Mouse (Mus musculus): ENCODE results near the gene Dmkn.

Gene Dmkn

GRCm38 (mm10) chr7:30761769-30762352 is 1.7 kb upstream of the Dmkn start:
- ATAC-seq (ENCODE audit: low TSS enrichment) = no peak

DNA sequence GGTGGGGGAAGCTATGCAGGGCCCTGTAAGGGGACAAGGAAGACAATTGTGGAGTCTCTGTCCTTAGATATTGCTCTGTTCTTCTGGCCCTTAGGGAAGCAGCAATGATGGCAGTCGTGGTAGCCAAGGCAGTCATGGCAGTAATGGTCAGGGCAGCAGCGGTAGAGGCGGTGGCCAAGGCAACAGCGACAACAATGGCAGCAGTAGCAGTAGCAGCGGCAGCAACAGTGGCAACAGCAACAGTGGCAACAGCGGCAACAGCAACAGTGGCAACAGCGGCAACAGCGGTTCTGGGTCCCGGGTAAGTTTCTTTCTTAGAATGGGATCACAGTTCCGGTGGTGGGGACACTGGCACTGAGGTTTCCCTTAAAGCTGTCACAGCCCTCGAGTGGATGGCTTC is 1.6 kb downstream of the Dmkn start:
- ATAC-seq (ENCODE audit: low TSS enrichment) = no peak

DNA sequence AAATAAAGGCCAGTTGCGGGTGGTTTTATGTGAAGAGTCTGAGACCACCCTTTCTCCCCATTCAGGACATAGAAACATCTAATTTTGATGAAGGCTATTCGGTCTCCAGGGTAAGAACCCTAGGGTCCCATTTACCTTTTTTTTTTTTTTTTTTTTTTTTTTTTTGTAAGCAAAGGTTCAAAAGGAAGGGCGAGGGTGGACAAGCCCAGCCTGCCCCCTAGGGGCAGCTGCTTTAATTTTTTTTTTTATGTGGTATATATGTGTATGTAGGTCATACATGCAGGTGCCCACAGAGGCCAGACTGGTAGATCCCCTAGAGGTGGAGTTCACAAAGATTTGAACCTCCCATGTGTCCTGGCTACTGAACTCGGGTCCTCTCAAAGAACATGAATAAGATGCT is 2.9 kb downstream of the Dmkn start:
- ATAC-seq (ENCODE audit: low TSS enrichment) = no peak

GRCm38 (mm10) chr7:30769236-30769635 is 5.7 kb downstream of the Dmkn start:
- ATAC-seq (ENCODE audit: low TSS enrichment) = no peak

DNA sequence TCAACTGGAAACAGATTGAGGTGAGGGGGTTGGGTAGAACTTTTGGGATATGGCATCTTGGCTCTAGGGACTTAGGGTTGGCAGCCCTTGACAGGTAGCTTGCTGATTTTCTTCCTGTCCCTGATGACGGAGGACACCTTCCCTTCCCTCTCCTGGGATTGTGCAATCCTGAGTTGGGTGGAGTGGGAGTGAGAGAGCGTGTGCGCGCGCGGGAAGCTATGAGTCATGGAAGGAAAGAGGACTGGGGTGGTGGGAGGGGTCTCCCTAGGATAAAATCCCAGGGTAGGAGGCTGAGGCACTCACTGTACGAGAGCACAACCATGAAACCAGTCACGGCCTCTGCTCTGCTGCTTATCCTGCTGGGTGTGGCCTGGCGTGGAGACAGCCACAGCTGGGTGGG is 12.5 kb downstream of the Dmkn start:
- no peak; the same call in 1 of the 2 replicates for ATAC-seq (ENCODE audit: low TSS enrichment)

GRCm38 (mm10) chr7:30777081-30777579 is 13.6 kb downstream of the Dmkn start:
- ATAC-seq (ENCODE audit: low TSS enrichment) = no peak

DNA sequence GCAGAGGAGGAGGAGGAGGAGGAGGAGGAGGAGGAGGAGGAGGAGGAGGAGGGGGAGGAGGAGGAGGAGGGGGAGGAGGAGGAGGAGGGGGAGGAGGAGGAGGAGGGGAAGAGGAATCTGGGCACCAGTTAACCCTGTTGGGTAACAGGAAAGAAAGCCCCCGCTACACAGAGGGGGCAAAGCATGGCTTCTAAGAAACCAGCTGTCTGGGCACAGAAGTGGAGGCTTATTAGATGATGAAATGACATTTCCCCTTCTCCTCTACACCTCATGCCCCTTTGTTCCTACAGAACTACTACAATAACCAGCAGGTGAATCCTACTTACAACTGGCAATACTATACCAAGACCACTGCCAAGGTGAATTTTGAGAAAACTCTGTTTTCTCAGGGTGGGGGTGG is 14.4 kb downstream of the Dmkn start:
- no peak for ATAC-seq (ENCODE audit: low TSS enrichment)

DNA sequence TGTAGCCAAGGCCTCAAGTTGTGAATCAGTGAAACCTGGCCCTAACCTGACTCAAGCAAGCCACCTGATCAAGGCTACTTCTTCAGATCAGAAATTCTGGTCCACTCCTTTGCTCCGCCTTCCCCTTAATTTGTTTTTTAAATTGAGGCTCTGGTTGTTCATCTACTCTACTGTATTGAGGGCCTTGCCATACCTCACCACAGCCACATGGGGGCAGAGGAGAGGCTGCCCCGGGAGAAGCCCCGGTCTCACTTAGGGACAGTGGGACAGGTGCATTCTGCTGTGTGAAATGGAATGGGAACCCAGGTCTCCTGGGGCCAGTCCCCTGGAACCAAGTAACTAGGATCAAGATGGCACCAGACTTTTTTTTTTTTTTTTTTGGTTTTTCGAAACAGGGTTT is 18.2 kb downstream of the Dmkn start:
- ATAC-seq (ENCODE audit: low TSS enrichment) = no peak

GRCm38 (mm10) chr7:30782658-30783057 is 19.1 kb downstream of the Dmkn start:
- ATAC-seq (ENCODE audit: low TSS enrichment) = no peak

- ATAC-seq (ENCODE audit: low TSS enrichment) = no peak
Measured at GRCm38 (mm10) chr7:30785154-30785553, 21.6 kb downstream of the Dmkn start.

DNA sequence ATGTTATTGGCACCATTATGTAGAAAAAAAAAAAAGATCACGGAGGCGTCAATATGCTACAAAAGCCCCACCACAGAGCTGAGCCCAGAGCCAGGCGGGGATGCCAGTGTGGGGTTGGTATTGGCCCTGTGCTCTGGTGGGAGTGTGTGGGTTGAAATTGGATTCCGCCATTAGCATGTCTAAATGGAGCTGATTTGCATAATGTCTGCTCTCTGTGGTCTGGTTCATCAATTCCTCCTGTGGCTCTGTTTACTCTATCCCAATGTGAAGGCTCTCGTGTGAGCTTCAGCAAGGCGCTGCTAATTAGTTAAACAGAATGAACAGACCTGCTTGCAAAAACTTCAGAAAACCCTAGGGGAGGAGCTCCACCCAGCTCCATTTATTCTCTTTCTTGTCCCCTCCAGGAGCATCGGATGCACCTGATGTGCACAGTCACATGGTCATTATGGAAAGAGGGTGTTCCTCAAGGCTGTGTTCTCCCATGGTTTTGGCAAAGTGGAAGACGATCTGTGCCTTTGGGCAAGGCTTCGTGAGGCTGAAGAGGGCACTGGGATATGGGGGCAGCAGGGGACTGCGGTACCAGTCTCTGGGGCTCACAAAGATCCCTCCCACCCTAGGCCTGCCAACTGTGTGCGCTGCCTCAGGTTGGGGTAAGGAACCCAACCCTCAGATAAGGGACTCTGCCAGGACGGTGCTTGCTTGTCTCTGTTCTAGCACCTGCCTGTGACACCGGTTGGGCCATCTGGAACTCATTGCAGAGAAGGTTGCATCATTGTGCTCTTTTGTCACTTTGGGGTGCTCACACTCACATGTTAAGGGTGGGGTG is 22.4 kb downstream of the Dmkn start:
- no peak for ATAC-seq (ENCODE audit: low TSS enrichment)

DNA sequence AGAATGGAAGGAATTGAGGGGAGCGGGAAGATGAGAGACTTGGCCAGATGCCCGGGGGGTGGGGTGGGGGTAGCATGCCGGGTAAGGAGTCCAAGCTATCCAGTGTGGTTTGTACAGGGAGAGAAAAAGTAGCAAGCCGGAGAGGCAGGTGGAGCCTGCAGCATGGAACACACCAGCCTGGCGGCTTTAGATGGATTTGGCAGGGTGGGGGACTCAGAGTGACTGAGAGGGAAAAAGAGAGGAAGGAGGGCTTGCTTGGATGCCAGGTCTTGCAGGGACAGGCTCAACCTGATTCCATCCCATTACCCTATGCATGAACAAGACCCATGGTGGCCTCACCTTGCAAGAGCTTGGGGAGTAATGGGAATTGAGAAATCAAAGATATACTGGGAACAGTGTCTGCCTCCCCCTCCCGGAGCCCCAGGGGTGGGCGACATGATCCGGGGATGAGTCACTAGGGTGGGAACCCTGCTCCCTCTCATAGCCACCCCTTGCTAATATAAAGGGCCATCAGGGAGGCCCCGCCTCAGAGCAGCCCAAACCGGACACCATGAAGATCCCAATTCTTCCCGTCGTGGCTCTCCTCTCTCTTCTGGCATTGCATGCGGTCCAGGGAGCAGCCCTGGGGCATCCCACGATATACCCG is 23.9 kb downstream of the Dmkn start, which contains the start of gene Krtdap:
Krtdap (plus strand) TSS at position 520 of the 646 bp plus-strand sequence.
- no peak for ATAC-seq (ENCODE audit: low TSS enrichment)

- ATAC-seq (ENCODE audit: low TSS enrichment) = no peak
Measured at GRCm38 (mm10) chr7:30790141-30790540, 26.6 kb downstream of the Dmkn start.

DNA sequence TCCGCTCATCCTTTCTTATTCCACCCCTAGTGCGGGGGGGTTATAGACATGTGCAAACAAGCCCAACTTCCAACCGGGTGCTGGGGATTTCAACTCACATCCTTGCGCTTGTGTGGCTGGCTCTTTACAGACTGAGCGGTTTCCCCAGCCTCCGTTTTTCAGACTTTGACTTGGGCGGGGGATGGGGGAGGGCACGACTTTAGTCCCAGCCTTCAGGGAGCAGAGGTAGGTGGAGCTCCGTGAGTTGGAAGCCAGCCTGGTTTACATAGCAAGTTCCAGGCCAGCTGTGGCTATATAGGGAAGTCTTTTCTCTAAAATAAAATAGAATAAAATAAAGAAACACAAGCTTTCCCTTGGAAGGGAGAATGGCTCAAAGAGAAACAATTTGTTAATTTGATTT is 28.4 kb downstream of the Dmkn start:
- 0 out of 2 replicates have a peak, but pooled peaks have one; percentile 47 for ATAC-seq (ENCODE audit: low TSS enrichment)

DNA sequence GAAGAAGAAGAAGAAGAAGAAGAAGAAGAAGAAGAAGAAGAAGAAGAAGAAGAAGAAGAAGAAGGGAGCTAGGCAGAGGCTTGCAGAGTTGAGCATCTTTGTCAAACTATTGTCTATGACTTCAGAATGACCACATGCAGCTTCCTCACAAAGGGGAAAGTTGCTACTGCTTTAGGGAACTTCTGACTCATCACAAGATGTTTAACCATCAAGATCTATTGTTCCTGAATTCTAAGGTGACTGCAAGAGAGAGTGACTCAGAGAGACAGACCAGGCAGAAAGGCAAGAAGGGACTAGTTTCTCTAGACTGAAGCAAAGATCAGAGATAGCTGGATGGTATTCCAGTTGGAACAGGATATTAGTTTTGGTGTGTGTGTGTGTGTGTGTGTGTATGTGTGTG is 31.4 kb downstream of the Dmkn start:
- no peak for ATAC-seq (ENCODE audit: low TSS enrichment)

- ATAC-seq (ENCODE audit: low TSS enrichment) = peak; percentile 72; the same call in 1 of the 2 replicates
Measured at GRCm38 (mm10) chr7:30796790-30797189, 33.2 kb downstream of the Dmkn start.

- no peak for ATAC-seq (ENCODE audit: low TSS enrichment)
Measured at GRCm38 (mm10) chr7:30800653-30801052, 37.1 kb downstream of the Dmkn start.

GRCm38 (mm10) chr7:30803256-30803655 is 39.7 kb downstream of the Dmkn start:
- ATAC-seq (ENCODE audit: low TSS enrichment) = no peak

- ATAC-seq (ENCODE audit: low TSS enrichment) = peak; percentile 83; the same call in 1 of the 2 replicates
Measured at GRCm38 (mm10) chr7:30804026-30804715, 40.6 kb downstream of the Dmkn start.

- ATAC-seq (ENCODE audit: low TSS enrichment) = no peak
Measured at GRCm38 (mm10) chr7:30805924-30806323, 42.4 kb downstream of the Dmkn start.

DNA sequence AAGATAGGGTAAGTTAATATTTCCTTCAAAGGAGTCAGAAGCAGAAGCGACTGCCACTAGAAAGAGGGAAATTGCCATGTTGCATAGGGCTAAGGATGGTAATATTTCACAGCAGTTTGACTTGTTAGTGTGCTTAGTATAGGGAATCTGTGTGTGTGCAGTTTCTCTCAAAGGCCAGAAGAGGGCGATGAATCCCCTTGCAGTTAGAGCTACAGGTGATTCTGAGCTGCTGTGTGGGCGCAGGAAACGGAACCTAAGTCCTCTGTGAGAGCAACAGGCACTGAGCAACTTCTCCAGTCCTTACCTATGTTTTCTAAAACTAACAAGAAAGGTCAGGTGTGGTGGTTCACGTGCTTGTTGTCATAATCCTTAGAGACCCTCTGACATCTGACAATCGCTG is 46.8 kb downstream of the Dmkn start:
- ATAC-seq (ENCODE audit: low TSS enrichment) = no peak

- no peak for ATAC-seq (ENCODE audit: low TSS enrichment)
Measured at GRCm38 (mm10) chr7:30811757-30812290, 48.3 kb downstream of the Dmkn start.
